Mouse (Mus musculus): ENCODE measurements at regions not wholly inside any gene's neighbourhood (a gene's known extent, or its start where the extent isn't known, plus 50 kb on each side); places are given as distances from the start of the nearest gene placed in this dataset.

GRCm38 (mm10) chr7:74224378-74224777, 210.9 kb upstream of the St8sia2 start:
- DNase-seq (ENCODE audit: low spot score): no peak

- DNase-seq (ENCODE audit: low spot score): no peak
Measured at GRCm38 (mm10) chr7:74200661-74201060, 187.2 kb upstream of the St8sia2 start.

- DNase-seq (ENCODE audit: low spot score): no peak
Measured at GRCm38 (mm10) chr7:74198796-74199195, 185.3 kb upstream of the St8sia2 start.

GRCm38 (mm10) chr7:74184661-74185060, 171.2 kb upstream of the St8sia2 start:
- DNase-seq (ENCODE audit: low spot score): no peak

GRCm38 (mm10) chr7:74174206-74174605, 160.7 kb upstream of the St8sia2 start:
- DNase-seq (ENCODE audit: low spot score): no peak

GRCm38 (mm10) chr7:74173230-74173612, 159.7 kb upstream of the St8sia2 start:
- DNase-seq (ENCODE audit: low spot score): no peak

- no peak for DNase-seq (ENCODE audit: low spot score)
Measured at GRCm38 (mm10) chr7:74172504-74173229, 159.2 kb upstream of the St8sia2 start.

GRCm38 (mm10) chr7:74151590-74151989, 138.1 kb upstream of the St8sia2 start:
- DNase-seq (ENCODE audit: low spot score): no peak

- no peak for DNase-seq (ENCODE audit: low spot score)
Measured at GRCm38 (mm10) chr7:74143236-74143635, 129.7 kb upstream of the St8sia2 start.

GRCm38 (mm10) chr7:74138169-74138568, 124.7 kb upstream of the St8sia2 start:
- DNase-seq (ENCODE audit: low spot score): no peak

- no peak for DNase-seq (ENCODE audit: low spot score)
Measured at GRCm38 (mm10) chr7:74130206-74130836, 116.8 kb upstream of the St8sia2 start.

GRCm38 (mm10) chr7:74112071-74112470, 98.6 kb upstream of the St8sia2 start:
- DNase-seq (ENCODE audit: low spot score): no peak

GRCm38 (mm10) chr7:74108347-74108746, 94.9 kb upstream of the St8sia2 start:
- no peak for DNase-seq (ENCODE audit: low spot score)

GRCm38 (mm10) chr7:74107176-74107928, 93.9 kb upstream of the St8sia2 start:
- DNase-seq (ENCODE audit: low spot score): peak; percentile 5

- no peak for DNase-seq (ENCODE audit: low spot score)
Measured at GRCm38 (mm10) chr7:74091402-74092025, 78.0 kb upstream of the St8sia2 start.

- DNase-seq (ENCODE audit: low spot score): no peak
Measured at GRCm38 (mm10) chr7:74080846-74081235, 67.4 kb upstream of the St8sia2 start.

GRCm38 (mm10) chr7:74080079-74080845, 66.8 kb upstream of the St8sia2 start:
- no peak for DNase-seq (ENCODE audit: low spot score)

GRCm38 (mm10) chr7:74072632-74073031, 59.1 kb upstream of the St8sia2 start:
- no peak for DNase-seq (ENCODE audit: low spot score)

- no peak for DNase-seq (ENCODE audit: low spot score)
Measured at GRCm38 (mm10) chr7:74070836-74071235, 57.3 kb upstream of the St8sia2 start.

- peak; percentile 25 for DNase-seq (ENCODE audit: low spot score)
Measured at GRCm38 (mm10) chr7:74065449-74066099, 52.1 kb upstream of the St8sia2 start.

Measured in ovary, postnatal 14 days (tissue).